Mouse (Mus musculus): ENCODE results near the gene Dock2. TPM values are rescaled to one million over a fixed set of nuclear protein-coding genes. Genes with fewer than 3 reads are reported as not detected.
"Not testable (repeated sequence)": the region's sequence is repeated elsewhere in the genome, so short reads cannot be mapped to it uniquely, and the experiment has no call there.

Gene Dock2
- polyA plus RNA-seq, 1 experiment, result 0.56 TPM

GRCm38 (mm10) chr11:34258849-34259469, 524.7 kb downstream of the Dock2 start:
- Histone ChIP-seq H3K4me3 (ENCODE audit: insufficient read depth, low read length) (no peak overlapping the region), H3K27ac (ENCODE audit: insufficient read depth, low read length) (no peak overlapping the region), H3K4me1 (ENCODE audit: control insufficient read depth, insufficient read depth, low read length) (no peaks in the 10 kb centered on the region)
- TF ChIP-seq POLR2A (IDR thresholded peaks at IDR 0.05; ENCODE audit: low read depth, low read length) (no peak), CTCF (IDR thresholded peaks at IDR 0.05; ENCODE audit: borderline replicate concordance, insufficient read depth, low read length) (no peak)

DNA sequence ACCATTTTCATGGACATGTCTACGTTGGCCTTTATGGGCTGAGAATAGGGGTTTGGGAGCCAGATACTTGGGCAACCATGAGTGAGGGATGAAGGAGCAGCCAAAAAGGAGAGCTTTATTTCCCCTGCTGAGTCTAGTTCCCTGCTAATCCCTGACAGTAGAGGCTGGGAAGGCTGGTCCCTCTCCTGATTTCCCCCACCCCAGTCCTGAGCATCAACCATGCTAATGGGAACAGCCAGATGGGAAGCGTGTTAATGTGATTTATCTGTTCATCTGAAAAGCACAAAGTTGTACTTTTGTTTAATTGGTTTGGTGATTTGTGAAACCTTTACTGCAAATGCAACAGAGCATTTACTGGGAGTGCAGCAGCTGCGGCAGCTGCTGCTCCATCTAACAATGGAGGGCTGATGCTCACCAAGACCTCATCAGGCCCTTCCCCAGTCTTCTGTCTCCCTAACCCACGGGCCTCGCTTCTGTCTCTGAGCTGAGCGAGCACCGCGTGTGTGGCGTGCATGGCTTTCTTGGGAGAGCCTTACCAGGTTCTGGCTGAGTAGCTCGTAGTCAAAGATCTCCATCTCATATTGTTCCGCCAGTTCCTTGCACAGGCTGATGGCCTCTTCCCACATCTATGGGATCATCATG, 526.0 kb downstream of the Dock2 start:
- TF ChIP-seq POLR2A (IDR thresholded peaks at IDR 0.05; ENCODE audit: low read depth, low read length) (no peak), CTCF (IDR thresholded peaks at IDR 0.05; ENCODE audit: borderline replicate concordance, insufficient read depth, low read length) (no peak)
- no peak overlapping the region for H3K27ac ChIP-seq (ENCODE audit: insufficient read depth, low read length)
- no peak overlapping the region for H3K4me3 ChIP-seq (ENCODE audit: insufficient read depth, low read length)
- no peaks in the 10 kb centered on the region for H3K4me1 ChIP-seq (ENCODE audit: control insufficient read depth, insufficient read depth, low read length)

- Histone ChIP-seq H3K4me3 (ENCODE audit: insufficient read depth, low read length) (no peak overlapping the region), H3K27ac (ENCODE audit: insufficient read depth, low read length) (no peak overlapping the region), H3K4me1 (ENCODE audit: control insufficient read depth, insufficient read depth, low read length) (no peaks in the 10 kb centered on the region)
- TF ChIP-seq POLR2A (IDR thresholded peaks at IDR 0.05; ENCODE audit: low read depth, low read length) (no peak), CTCF (IDR thresholded peaks at IDR 0.05; ENCODE audit: borderline replicate concordance, insufficient read depth, low read length) (no peak)
These were observed 540.7 kb downstream of the Dock2 start for GRCm38 (mm10) chr11:34242979-34243378.

- Histone ChIP-seq H3K4me1 (ENCODE audit: control insufficient read depth, insufficient read depth, low read length) (no peaks in the 10 kb centered on the region), H3K4me3 (ENCODE audit: insufficient read depth, low read length) (no peak overlapping the region), H3K27ac (ENCODE audit: insufficient read depth, low read length) (no peak overlapping the region)
- no peak for TF ChIP-seq CTCF (IDR thresholded peaks at IDR 0.05; ENCODE audit: borderline replicate concordance, insufficient read depth, low read length)
- no peak for TF ChIP-seq POLR2A (IDR thresholded peaks at IDR 0.05; ENCODE audit: low read depth, low read length)
These were observed 543.4 kb downstream of the Dock2 start for GRCm38 (mm10) chr11:34240252-34240651.

DNA sequence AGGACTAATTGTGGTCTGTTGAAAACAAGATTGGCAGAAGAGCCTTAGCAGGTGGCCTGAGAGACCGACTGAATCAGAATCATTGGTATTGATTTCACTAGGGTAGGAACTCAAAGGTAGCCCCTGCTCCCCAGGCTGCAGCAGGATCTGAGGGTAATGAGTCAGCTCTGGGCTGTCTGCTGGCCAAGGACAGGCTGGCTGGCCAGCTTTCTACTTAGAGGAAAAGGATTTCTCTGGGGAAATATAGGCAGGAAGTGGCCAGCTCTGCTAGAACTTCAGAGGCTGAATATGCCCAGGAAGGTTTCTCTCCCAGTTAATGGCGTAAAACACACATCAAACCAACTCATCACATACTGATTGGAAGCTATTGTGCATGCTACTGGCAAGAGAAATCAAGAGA, 544.0 kb downstream of the Dock2 start:
- Histone ChIP-seq H3K4me1 (ENCODE audit: control insufficient read depth, insufficient read depth, low read length) (no peaks in the 10 kb centered on the region), H3K27ac (ENCODE audit: insufficient read depth, low read length) (no peak overlapping the region), H3K4me3 (ENCODE audit: insufficient read depth, low read length) (no peak overlapping the region)
- TF ChIP-seq POLR2A (IDR thresholded peaks at IDR 0.05; ENCODE audit: low read depth, low read length) (no peak), CTCF (IDR thresholded peaks at IDR 0.05; ENCODE audit: borderline replicate concordance, insufficient read depth, low read length) (no peak)

DNA sequence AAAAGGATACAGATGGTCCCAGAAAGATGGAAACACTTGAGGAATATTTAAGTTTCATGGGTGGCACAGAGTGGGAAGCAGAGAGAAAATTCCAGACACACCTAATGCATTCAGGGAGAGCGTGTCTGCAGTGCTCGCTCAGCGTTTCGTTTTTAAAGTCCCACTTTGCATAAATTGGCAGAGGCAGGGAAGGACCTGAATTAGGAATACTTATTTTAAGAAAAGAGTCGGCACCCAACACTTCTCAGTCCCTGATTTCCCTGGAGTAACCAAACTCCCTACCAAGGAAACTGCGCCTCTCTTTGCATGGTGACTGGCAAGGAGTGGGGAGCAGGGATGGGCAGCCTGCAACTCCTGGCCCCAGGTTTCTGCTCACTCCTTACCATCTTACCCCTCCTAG, 546.8 kb downstream of the Dock2 start:
- H3K4me1 ChIP-seq (ENCODE audit: control insufficient read depth, insufficient read depth, low read length), result no peaks in the 10 kb centered on the region
- H3K27ac ChIP-seq (ENCODE audit: insufficient read depth, low read length), result no peak overlapping the region
- no peak for TF ChIP-seq POLR2A (IDR thresholded peaks at IDR 0.05; ENCODE audit: low read depth, low read length)
- TF ChIP-seq CTCF (IDR thresholded peaks at IDR 0.05; ENCODE audit: borderline replicate concordance, insufficient read depth, low read length), result no peak
- no peak overlapping the region for H3K4me3 ChIP-seq (ENCODE audit: insufficient read depth, low read length)

- TF ChIP-seq POLR2A (IDR thresholded peaks at IDR 0.05; ENCODE audit: low read depth, low read length) (no peak), CTCF (IDR thresholded peaks at IDR 0.05; ENCODE audit: borderline replicate concordance, insufficient read depth, low read length) (no peak)
- no peaks in the 10 kb centered on the region for H3K4me1 ChIP-seq (ENCODE audit: control insufficient read depth, insufficient read depth, low read length)
- H3K4me3 ChIP-seq (ENCODE audit: insufficient read depth, low read length), result no peak overlapping the region
- H3K27ac ChIP-seq (ENCODE audit: insufficient read depth, low read length), result no peak overlapping the region
These were observed 547.5 kb downstream of the Dock2 start for GRCm38 (mm10) chr11:34236091-34236759.

DNA sequence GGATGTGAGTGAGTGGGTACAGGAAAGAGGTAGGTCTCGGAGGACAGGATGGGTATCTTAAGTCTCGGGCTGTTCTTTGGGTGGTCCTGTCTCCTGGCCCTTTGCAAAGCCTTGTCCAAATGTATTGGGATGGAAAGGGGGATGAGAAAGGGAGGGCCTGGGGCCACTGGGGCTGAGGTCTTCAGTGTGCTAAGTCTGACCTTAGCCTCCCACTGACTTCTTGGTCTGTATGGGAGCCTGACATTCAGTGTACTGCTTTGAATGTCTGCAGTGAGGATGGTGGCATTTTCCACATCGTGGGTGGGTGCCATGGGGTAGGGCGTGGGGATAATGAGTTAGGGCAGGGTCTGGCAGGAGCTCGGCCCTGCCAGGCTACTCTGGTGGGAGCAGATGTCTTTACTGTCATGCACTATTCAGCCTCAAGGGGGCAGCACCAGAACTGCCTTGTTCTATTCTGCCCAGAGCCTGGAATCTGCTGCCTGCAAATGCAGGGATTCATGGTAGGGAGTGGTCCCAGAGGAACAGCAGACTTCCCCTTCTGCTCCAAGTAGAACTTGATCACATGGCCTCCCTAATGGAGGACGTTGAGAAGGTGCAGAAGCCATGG, 554.8 kb downstream of the Dock2 start:
- no peak overlapping the region for H3K4me3 ChIP-seq (ENCODE audit: insufficient read depth, low read length)
- TF ChIP-seq CTCF (IDR thresholded peaks at IDR 0.05; ENCODE audit: borderline replicate concordance, insufficient read depth, low read length) (peak; percentile 26; the same call in 1 of the 2 replicates), POLR2A (IDR thresholded peaks at IDR 0.05; ENCODE audit: low read depth, low read length) (no peak)
- no peaks in the 10 kb centered on the region for H3K4me1 ChIP-seq (ENCODE audit: control insufficient read depth, insufficient read depth, low read length)
- H3K27ac ChIP-seq (ENCODE audit: insufficient read depth, low read length), result no peak overlapping the region

GRCm38 (mm10) chr11:34227180-34227579, 556.5 kb downstream of the Dock2 start:
- no peak overlapping the region for H3K4me3 ChIP-seq (ENCODE audit: insufficient read depth, low read length)
- H3K27ac ChIP-seq (ENCODE audit: insufficient read depth, low read length), result no peak overlapping the region
- H3K4me1 ChIP-seq (ENCODE audit: control insufficient read depth, insufficient read depth, low read length), result no peaks in the 10 kb centered on the region
- TF ChIP-seq POLR2A (IDR thresholded peaks at IDR 0.05; ENCODE audit: low read depth, low read length), result no peak
- no peak for TF ChIP-seq CTCF (IDR thresholded peaks at IDR 0.05; ENCODE audit: borderline replicate concordance, insufficient read depth, low read length)

DNA sequence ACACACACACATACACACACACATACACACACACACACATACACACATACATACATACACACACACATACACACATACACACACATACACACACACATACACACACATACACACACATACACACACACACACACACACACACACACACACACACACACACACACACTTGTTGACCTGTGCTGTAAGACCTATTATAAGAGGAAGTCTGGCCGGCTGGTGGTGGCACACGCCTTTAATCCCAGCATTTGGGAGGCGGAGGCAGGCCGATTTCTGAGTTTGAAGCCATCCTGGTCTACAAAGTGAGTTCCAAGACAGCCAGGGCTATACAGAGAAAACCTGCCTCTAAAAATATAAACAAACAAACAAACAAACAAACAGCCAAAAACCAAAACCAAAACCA, 563.1 kb downstream of the Dock2 start:
- not testable (repeated sequence) for H3K4me1 ChIP-seq (ENCODE audit: control insufficient read depth, insufficient read depth, low read length); H3K4me3 ChIP-seq (ENCODE audit: insufficient read depth, low read length); H3K27ac ChIP-seq (ENCODE audit: insufficient read depth, low read length)

Measured in embryonic fibroblast, embryonic 13.5 days (primary cell).